In the genomic region with DNA sequence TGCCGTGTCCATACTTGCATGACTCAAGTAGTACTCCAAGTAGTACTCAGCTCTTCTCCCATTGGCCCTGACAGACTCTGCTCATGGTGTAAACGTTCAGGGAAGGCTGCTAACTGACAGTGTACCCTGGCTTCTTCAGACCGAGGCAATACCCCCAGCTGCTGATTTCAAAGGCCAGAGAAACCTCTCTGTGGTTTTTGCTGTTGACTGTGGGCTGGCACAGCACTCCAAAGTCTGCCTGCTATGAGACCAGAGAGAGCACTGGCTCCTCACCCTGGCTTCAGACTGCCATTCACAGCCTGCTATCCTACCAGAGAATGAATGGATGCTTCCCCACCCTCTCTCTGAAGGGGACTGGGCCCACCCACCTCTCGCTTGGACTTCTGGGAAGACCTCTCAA, we compare ENCODE assay signal across 16 mouse cellular contexts. TPM values are rescaled to one million over a fixed set of nuclear protein-coding genes. Genes with fewer than 3 reads are reported as not detected.
A peak's percentile ranks its signal among the peaks of the same experiment; 100 is the strongest.
DNase-seq lines count a peak whose midpoint lies in the region; ATAC-seq and TF ChIP-seq lines count a peak whose summit lies in the region.
"Had no signal": no experiment of that assay in that cellular context is flagged by ENCODE, and none has a peak within 500 bp of the region (broad histone marks: within the 10 kb centered on the region; RNA-seq: fewer than 3 reads in every experiment).

No protein-coding gene starts in this region.

- peak in 1 of 3 experiments; percentile 37 for DNase-seq in liver, embryonic 14.5 days (ENCODE audit: low read depth in 3 of 3, low spot score in 3 of 3)
- DNase-seq in thymus, postnatal 0 days (ENCODE audit: low spot score): peak; percentile 91
- no peak for DNase-seq in urinary bladder, postnatal 25 days (ENCODE audit: low spot score)
- DNase-seq in right cerebral cortex, postnatal 14 days: no peak
- no peak for DNase-seq in heart, adult 2 months
- DNase-seq: adrenal gland, postnatal 14 days; cerebellum, adult 11 months; kidney, postnatal 25 days had no signal

- H3ac ChIP-seq in C2C12 (ENCODE audit: control insufficient read depth, insufficient read length, low read depth): no peak overlapping the region

- H3K4me1 ChIP-seq in bone marrow, adult 2 months (ENCODE audit: control insufficient read depth, insufficient read depth, low read length): peaks cover 23% of the 10 kb centered on the region
- peaks cover 27 to 35% of the 10 kb centered on the region in 2 experiments for H3K4me1 ChIP-seq in liver, embryonic 14.5 days (replicated peaks; ENCODE audit: control insufficient read depth in 2 of 2, insufficient read depth in 2 of 2, low read length in 1 of 2)
- no peaks in the 10 kb centered on the region for H3K4me1 ChIP-seq in heart, adult 2 months (ENCODE audit: control insufficient read depth, insufficient read depth, low read length)
- H3K4me1 ChIP-seq: heart, embryonic 13.5 days; hindbrain, embryonic 12.5 days; midbrain, embryonic 15.5 days; stomach, embryonic 15.5 days had no signal

- intact Hi-C loops in heart, adult 2 months (cut with DNase I): loop anchor here (5.0 kb wide), 1 partner anchor 55 kb away; no protein-coding TSS in a partner anchor

- H3K79me3 ChIP-seq in C2C12 (ENCODE audit: low read depth): no peaks in the 10 kb centered on the region

- H3K27me3 ChIP-seq in C2C12 (ENCODE audit: control insufficient read depth, insufficient read depth, insufficient read length): no peaks in the 10 kb centered on the region
- no peaks in the 10 kb centered on the region for H3K27me3 ChIP-seq in liver, embryonic 14.5 days (ENCODE audit: control insufficient read depth, insufficient read depth, low read length)
- no peaks in the 10 kb centered on the region for H3K27me3 ChIP-seq in heart, adult 2 months (ENCODE audit: control insufficient read depth, insufficient read depth, low read length)
- H3K27me3 ChIP-seq: heart, embryonic 13.5 days; hindbrain, embryonic 12.5 days; midbrain, embryonic 15.5 days; stomach, embryonic 15.5 days had no signal

- peak overlapping the region; percentile 14; the same call in 1 of the 2 replicates for H3K9ac ChIP-seq in liver, embryonic 14.5 days (replicated peaks)
- no peak overlapping the region for H3K9ac ChIP-seq in heart, adult 2 months (ENCODE audit: low read depth, low read length)
- H3K9ac ChIP-seq: heart, embryonic 13.5 days; hindbrain, embryonic 12.5 days; midbrain, embryonic 15.5 days; stomach, embryonic 15.5 days had no signal

- no peak for TF ChIP-seq POLR2A in bone marrow, adult 2 months (IDR thresholded peaks at IDR 0.05; ENCODE audit: borderline replicate concordance, control insufficient read depth, low read depth, low read length)
- TF ChIP-seq POLR2A in heart, adult 2 months (IDR thresholded peaks at IDR 0.05; ENCODE audit: insufficient read depth, low read depth, low read length): no peak

- H3K4me2 ChIP-seq in liver, embryonic 14.5 days (ENCODE audit: low read depth): peak overlapping the region; percentile 34; the same call in 1 of the 2 replicates
- H3K4me2 ChIP-seq: heart, embryonic 13.5 days; hindbrain, embryonic 12.5 days; midbrain, embryonic 15.5 days; stomach, embryonic 15.5 days had no signal

- 16% methylated on average over 4 of the region's 4 CpGs for WGBS in bone marrow, adult 2 months
- 30% methylated on average over 4 of the region's 4 CpGs for WGBS in liver, embryonic 14.5 days (ENCODE audit: insufficient replicate concordance)
- 75% methylated on average over 4 of the region's 4 CpGs for WGBS in heart, adult 2 months

- H3K79me2 ChIP-seq in C2C12 (ENCODE audit: control insufficient read depth, insufficient read depth): no peaks in the 10 kb centered on the region
- H3K79me2 ChIP-seq in heart, adult 2 months (replicated peaks; ENCODE audit: control insufficient read depth, insufficient read depth, low read length): no peaks in the 10 kb centered on the region

- no peak overlapping the region for H3K4me3 ChIP-seq in C2C12 (ENCODE audit: insufficient read depth, poor library complexity, severe bottlenecking)
- no peak overlapping the region for H3K4me3 ChIP-seq in bone marrow, adult 2 months (replicated peaks; ENCODE audit: control insufficient read depth, low read depth, low read length)
- no peak overlapping the region for H3K4me3 ChIP-seq in liver, embryonic 14.5 days (ENCODE audit: insufficient read depth in 1 of 2, low read depth in 2 of 2, low read length in 2 of 2)
- H3K4me3 ChIP-seq in heart, adult 2 months: no peak overlapping the region
- H3K4me3 ChIP-seq: heart, embryonic 13.5 days; hindbrain, embryonic 12.5 days; midbrain, embryonic 15.5 days; stomach, embryonic 15.5 days had no signal

- ATAC-seq in liver, embryonic 14.5 days (ENCODE audit: insufficient read depth): peak; percentile 44; the same call in 1 of the 2 replicates
- ATAC-seq: forebrain, embryonic 16.5 days; lung, postnatal 0 days; midbrain, embryonic 15.5 days had no signal

- peaks cover 5% of the 10 kb centered on the region for H3K36me3 ChIP-seq in C2C12 (ENCODE audit: control insufficient read depth, insufficient read depth)
- peaks cover 8% of the 10 kb centered on the region for H3K36me3 ChIP-seq in liver, embryonic 14.5 days (replicated peaks; ENCODE audit: control insufficient read depth, insufficient read depth, low read depth)
- H3K36me3 ChIP-seq in heart, adult 2 months (ENCODE audit: control insufficient read depth, insufficient read depth, low read length): no peaks in the 10 kb centered on the region

- H3K27ac ChIP-seq in bone marrow, adult 2 months (ENCODE audit: control insufficient read depth, insufficient read depth, low read depth, low read length, poor library complexity): peak overlapping the region; percentile 56
- peak overlapping the region; percentile 78 for H3K27ac ChIP-seq in liver, embryonic 14.5 days
- H3K27ac ChIP-seq in heart, adult 2 months: no peak overlapping the region
- H3K27ac ChIP-seq: heart, embryonic 13.5 days; hindbrain, embryonic 12.5 days; midbrain, embryonic 15.5 days; stomach, embryonic 15.5 days had no signal

- TF ChIP-seq EP300 in liver, embryonic 14.5 days (IDR thresholded peaks at IDR 0.05; ENCODE audit: low read depth): no peak
- TF ChIP-seq EP300 in heart, adult 2 months (IDR thresholded peaks at IDR 0.05; ENCODE audit: insufficient read depth, low read depth, low read length): no peak

- no peak for TF ChIP-seq CTCF in C2C12 (IDR thresholded peaks at IDR 0.05; ENCODE audit: control insufficient read depth, insufficient read depth, insufficient read length)
- no peak for TF ChIP-seq CTCF in bone marrow, adult 2 months (IDR thresholded peaks at IDR 0.05; ENCODE audit: control insufficient read depth, insufficient read depth, low read length)
- no peak for TF ChIP-seq CTCF in liver, embryonic 14.5 days (IDR thresholded peaks at IDR 0.05; ENCODE audit: low read depth)
- no peak for TF ChIP-seq CTCF in heart, adult 2 months (IDR thresholded peaks at IDR 0.05)

- no peaks in the 10 kb centered on the region for H3K9me3 ChIP-seq in liver, embryonic 14.5 days (ENCODE audit: control insufficient read depth, low read length)
- H3K9me3 ChIP-seq: heart, embryonic 13.5 days; hindbrain, embryonic 12.5 days; midbrain, embryonic 15.5 days; stomach, embryonic 15.5 days had no signal

TF ChIP-seq in C2C12, 6 proteins besides CTCF, POLR2A, EP300 and RAD21:
- TF ChIP-seq MYOD1 (IDR thresholded peaks at IDR 0.05; ENCODE audit: control insufficient read depth, insufficient read length, low read depth) (peak; percentile 3), CEBPB (IDR thresholded peaks at IDR 0.05; ENCODE audit: low read depth) (no peak)

RNA-seq across cellular contexts. Expression of a gene that starts 40.7 kb away (rescaled TPM):
- 48.1 TPM for polyA plus RNA-seq in C2C12 (2012; fragmentation: generic; extraction: Trizol)
- 11.4 and 20.4 TPM in 2 replicates for polyA plus RNA-seq in bone marrow, adult 2 months (2011; ENCODE audit: insufficient read depth, insufficient read length, low replicate concordance, missing spikeins)
- 14.5 and 16.2 TPM in 2 replicates for polyA plus RNA-seq in liver, embryonic 14.5 days (2012; rRNA removed)
- 25.6 and 26.1 TPM in 2 replicates for polyA plus RNA-seq in liver, embryonic 14.5 days (2014; fragmentation: Nextera tagmentation; extraction: Ambion mirVana)
- polyA plus RNA-seq in thymus, postnatal 0 days (2015; fragmentation: Nextera tagmentation; extraction: Ambion mirVana): 72.6 and 78.5 TPM in 2 replicates
- 1 to 10 TPM in 1 of 2 experiments, under 1 TPM in 1; 0.65 to 1.1 TPM for total RNA-seq in heart, adult 2 months (2021)
- polyA plus RNA-seq in heart, adult 2 months (2012; rRNA removed): 1.3 and 1.5 TPM in 2 replicates
